Mouse (Mus musculus) limb, embryonic 14.5 days (tissue): ENCODE results near the gene Gpnmb. TPM values are rescaled to one million over a fixed set of nuclear protein-coding genes. Genes with fewer than 3 reads are reported as not detected.

Experiments used
- ATAC-seq: fragments of 200-750 bp; cut with Nextera tagmentation; 2 replicates; pipeline ENCODE4 v1.8.0; 2017; ENCODE audit warnings: low read depth, moderate number of reproducible peaks, moderate TSS enrichment; ENCODE audit not compliant: low FRiP score
- DNase-seq: peaks from one replicate; pipeline ENCODE4 v3.0.0-alpha.2; 2015; ENCODE audit warnings: low spot score
- H3K27ac ChIP-seq: fragments of 300-500 bp; sonication (generic); replicated peaks from 2 replicates; pipeline ENCODE4 v1.5.1; 2014; ENCODE audit warnings: low read depth, mild to moderate bottlenecking, low read length, moderate library complexity, mixed read lengths
- H3K27me3 ChIP-seq: fragments of 300-500 bp; sonication (generic); 2 replicates; pipeline ENCODE4 v1.6.1; 2014; ENCODE audit warnings: low read length, mixed read lengths; ENCODE audit not compliant: control insufficient read depth, insufficient read depth
- H3K36me3 ChIP-seq: fragments of 300-500 bp; sonication (generic); 2 replicates; pipeline ENCODE4 v1.6.1; 2014; ENCODE audit warnings: mild to moderate bottlenecking, low read length, moderate library complexity, mixed read lengths; ENCODE audit not compliant: control insufficient read depth, insufficient read depth
- H3K4me1 ChIP-seq: fragments of 300-500 bp; sonication (generic); 2 replicates; pipeline ENCODE4 v1.6.1; 2014; ENCODE audit warnings: antibody characterized with exemption, low read length, mixed read lengths; ENCODE audit not compliant: control insufficient read depth, insufficient read depth
- H3K4me2 ChIP-seq: fragments of 300-500 bp; sonication (generic); replicated peaks from 2 replicates; pipeline ENCODE4 v1.6.1; 2014; ENCODE audit warnings: low read depth, mild to moderate bottlenecking, low read length, moderate library complexity; ENCODE audit not compliant: severe bottlenecking
- H3K4me3 ChIP-seq: fragments of 300-500 bp; sonication (generic); replicated peaks from 2 replicates; pipeline ENCODE4 v1.5.1; 2014; ENCODE audit warnings: low read length
- H3K9ac ChIP-seq: fragments of 300-500 bp; sonication (generic); 2 replicates; pipeline ENCODE4 v1.6.1; 2014; ENCODE audit warnings: mild to moderate bottlenecking, low read depth, low read length, moderate library complexity; ENCODE audit not compliant: severe bottlenecking
- H3K9me3 ChIP-seq: fragments of 300-500 bp; sonication (generic); 2 replicates; pipeline ENCODE4 v1.6.1; 2016; ENCODE audit warnings: low read length; ENCODE audit not compliant: control insufficient read depth
- POLR2A ChIP-seq: fragments of 200-500 bp; IDR thresholded peaks from 2 replicates; pipeline ENCODE4 v1.8.0; 2012; ENCODE audit warnings: inconsistent platforms, mild to moderate bottlenecking, moderate library complexity, borderline replicate concordance; ENCODE audit not compliant: insufficient read depth, insufficient read length; ENCODE audit errors: extremely low read depth
- WGBS: fragments of 180-500 bp; shearing (Covaris S2); extraction: QIAGEN DNeasy Blood & Tissue Kit; methylation state at CpG from one replicate; pipeline ENCODE4 v1.1.7; 2014; 5-methylcytosine and 5-hydroxymethylcytosine counted together
- polyA plus RNA-seq, 2 experiments: library from polyadenylated mRNA; depleted of rRNA in 1 of 2; stranded (reverse) in 1 of 2; unstranded in 1 of 2; fragments of >200 nt; fragmentation: Nextera tagmentation in 1 of 2; extraction: Ambion mirVana in 1 of 2; gene quantifications; 2 replicates each; pipeline versions ENCODE4 v1.2.1 to v1.2.3; 2012 to 2014

The Gpnmb gene
- polyA plus RNA-seq, 2 experiments: 1.3 to 2.7 TPM

- WGBS: 72% methylated on average over 5 of the region's 5 CpGs
- peaks cover 8% of the 10 kb centered on the region for H3K4me1 ChIP-seq
- H3K4me3 ChIP-seq: no peak overlapping the region
- no peak overlapping the region for H3K27ac ChIP-seq
- no peaks in the 10 kb centered on the region for H3K27me3 ChIP-seq
- H3K4me2 ChIP-seq: no peak overlapping the region
- ATAC-seq (no peak), DNase-seq (no peak)
- no peak for TF ChIP-seq POLR2A
- no peaks in the 10 kb centered on the region for H3K36me3 ChIP-seq
- no peak overlapping the region for H3K9ac ChIP-seq
- H3K9me3 ChIP-seq: no peaks in the 10 kb centered on the region
Measured at GRCm38 (mm10) chr6:49011191-49011590, 25.2 kb upstream of the Gpnmb start.

DNA sequence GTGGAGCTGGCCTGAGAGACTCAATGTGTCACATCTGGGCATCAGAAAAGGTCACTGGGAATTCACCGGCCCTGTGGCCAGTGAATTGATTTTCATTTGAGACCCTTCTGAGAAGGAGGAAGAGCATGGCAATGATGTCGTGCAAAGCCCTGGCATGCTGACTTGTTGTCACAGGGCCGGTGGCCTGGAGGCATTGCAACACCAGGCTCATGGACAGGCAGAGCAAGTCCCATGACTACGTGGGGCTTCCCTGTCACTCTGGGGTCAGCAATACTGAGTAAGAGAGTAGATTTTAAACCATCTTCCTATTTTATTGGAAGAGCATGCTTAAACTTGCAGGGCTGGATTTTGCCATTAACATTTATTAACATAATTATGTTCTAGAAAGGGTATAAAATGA is 23.3 kb upstream of the Gpnmb start:
- H3K9ac ChIP-seq: no peak overlapping the region
- ATAC-seq (no peak), DNase-seq (no peak)
- no peak overlapping the region for H3K4me2 ChIP-seq
- no peaks in the 10 kb centered on the region for H3K9me3 ChIP-seq
- no peaks in the 10 kb centered on the region for H3K36me3 ChIP-seq
- no peaks in the 10 kb centered on the region for H3K27me3 ChIP-seq
- 59% methylated on average over 4 of the region's 4 CpGs for WGBS
- no peak overlapping the region for H3K27ac ChIP-seq
- H3K4me3 ChIP-seq: no peak overlapping the region
- TF ChIP-seq POLR2A: no peak
- peaks cover 8% of the 10 kb centered on the region for H3K4me1 ChIP-seq

DNA sequence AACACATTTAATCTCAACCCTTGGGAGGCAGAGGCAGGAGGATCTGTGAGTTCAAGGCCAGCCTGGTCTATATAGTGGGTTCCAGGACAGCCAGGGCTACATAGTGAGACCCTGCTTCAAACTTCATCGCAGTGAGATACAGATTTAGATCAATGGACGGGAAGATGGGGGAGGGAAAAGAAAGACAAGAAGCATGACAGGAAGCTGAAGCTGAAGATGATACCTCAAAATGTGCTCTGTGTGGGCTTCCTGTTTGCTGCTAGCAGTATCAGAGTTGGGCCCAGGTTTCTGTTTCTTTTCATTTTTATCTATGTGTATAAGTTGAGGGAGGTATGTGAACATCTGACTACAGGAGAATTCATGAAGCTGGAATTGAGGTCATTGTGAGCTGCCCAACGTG is 22.9 kb upstream of the Gpnmb start:
- Histone ChIP-seq H3K9me3 (no peaks in the 10 kb centered on the region), H3K9ac (no peak overlapping the region), H3K4me1 (peaks cover 5% of the 10 kb centered on the region), H3K27me3 (no peaks in the 10 kb centered on the region), H3K36me3 (no peaks in the 10 kb centered on the region), H3K4me3 (no peak overlapping the region), H3K4me2 (no peak overlapping the region), H3K27ac (no peak overlapping the region)
- TF ChIP-seq POLR2A: no peak
- 88% methylated on average over 3 of the region's 3 CpGs for WGBS
- DNase-seq (no peak), ATAC-seq (no peak)

- DNase-seq: no peak
Measured at GRCm38 (mm10) chr6:49017150-49017549, 19.2 kb upstream of the Gpnmb start.

GRCm38 (mm10) chr6:49019341-49019740 is 17.0 kb upstream of the Gpnmb start:
- Histone ChIP-seq H3K36me3 (no peaks in the 10 kb centered on the region), H3K27ac (no peak overlapping the region), H3K4me2 (no peak overlapping the region), H3K4me3 (no peak overlapping the region), H3K9me3 (no peaks in the 10 kb centered on the region), H3K27me3 (no peaks in the 10 kb centered on the region), H3K9ac (no peak overlapping the region), H3K4me1 (peaks cover 6% of the 10 kb centered on the region)
- no peak for DNase-seq
- no peak for TF ChIP-seq POLR2A
- ATAC-seq: no peak
- WGBS: 93% methylated on average over 1 of the region's 1 CpGs

More at GRCm38 (mm10) chr6:49017150-49017549, 19.2 kb upstream of the Gpnmb start:
- H3K9me3 ChIP-seq: no peaks in the 10 kb centered on the region
- no peak for TF ChIP-seq POLR2A
- WGBS: 63% methylated on average over 12 of the region's 12 CpGs
- H3K4me1 ChIP-seq: peaks cover 6% of the 10 kb centered on the region
- no peak overlapping the region for H3K9ac ChIP-seq
- H3K36me3 ChIP-seq: no peaks in the 10 kb centered on the region
- no peak for ATAC-seq
- H3K27me3 ChIP-seq: no peaks in the 10 kb centered on the region
- no peak overlapping the region for H3K4me3 ChIP-seq
- H3K4me2 ChIP-seq: no peak overlapping the region
- no peak overlapping the region for H3K27ac ChIP-seq
